Mouse (Mus musculus) midbrain, embryonic 16.5 days (tissue): ENCODE data around the gene Prr18. TPM values are rescaled to one million over a fixed set of nuclear protein-coding genes. Genes with fewer than 3 reads are reported as not detected.
"Not testable (repeated sequence)": the region's sequence is repeated elsewhere in the genome, so short reads cannot be mapped to it uniquely, and the experiment has no call there.

Experiments
- ATAC-seq: fragments of 200-750 bp; cut with Nextera tagmentation; 2 replicates; pipeline ENCODE4 v1.8.0; 2017; ENCODE audit warnings: moderate TSS enrichment
- H3K27ac ChIP-seq: fragments of 300-500 bp; sonication (generic); 2 replicates; pipeline ENCODE4 v1.5.1; 2014; ENCODE audit warnings: mild to moderate bottlenecking, low read length, mixed read lengths
- H3K27me3 ChIP-seq: fragments of 300-500 bp; sonication (generic); 2 replicates; pipeline ENCODE4 v1.6.1; 2014; ENCODE audit warnings: low read depth, low read length, mixed read lengths; ENCODE audit not compliant: control insufficient read depth, insufficient read depth
- H3K36me3 ChIP-seq: fragments of 300-500 bp; sonication (generic); 2 replicates; pipeline ENCODE4 v1.6.1; 2014; ENCODE audit warnings: mild to moderate bottlenecking, low read length, moderate library complexity, mixed read lengths; ENCODE audit not compliant: control insufficient read depth, insufficient read depth
- H3K4me1 ChIP-seq: fragments of 300-500 bp; sonication (generic); 2 replicates; pipeline ENCODE4 v1.6.1; 2014; ENCODE audit warnings: mild to moderate bottlenecking, low read length, mixed read lengths; ENCODE audit not compliant: control insufficient read depth, insufficient read depth
- H3K4me2 ChIP-seq: fragments of 300-500 bp; sonication (generic); 2 replicates; pipeline ENCODE4 v1.6.1; 2014; ENCODE audit warnings: mild to moderate bottlenecking, low read length, mixed read lengths
- H3K4me3 ChIP-seq: fragments of 300-500 bp; sonication (generic); 2 replicates; pipeline ENCODE4 v1.5.1; 2014; ENCODE audit warnings: low read depth, mild to moderate bottlenecking, low read length, moderate library complexity, mixed read lengths
- H3K9ac ChIP-seq: fragments of 300-500 bp; sonication (generic); 2 replicates; pipeline ENCODE4 v1.6.1; 2014; ENCODE audit warnings: low read depth, low read length, mixed read lengths
- H3K9me3 ChIP-seq: fragments of 300-500 bp; sonication (generic); replicated peaks from 2 replicates; pipeline ENCODE4 v1.6.1; 2014; ENCODE audit warnings: mild to moderate bottlenecking, low read length, mixed read lengths; ENCODE audit not compliant: control insufficient read depth, poor library complexity, severe bottlenecking
- WGBS: fragments of 180-500 bp; shearing (Covaris S2); extraction: QIAGEN DNeasy Blood & Tissue Kit; methylation state at CpG from one replicate; pipeline ENCODE4 v1.1.7; 2014; 5-methylcytosine and 5-hydroxymethylcytosine counted together
- polyA plus RNA-seq: library from polyadenylated mRNA; unstranded; fragments of >200 nt; fragmentation: Nextera tagmentation; extraction: Ambion mirVana; gene quantifications from 2 replicates; pipeline ENCODE4 v1.2.1, GENCODE M21; 2015

Gene Prr18
- 16.5 and 17.8 TPM in 2 replicates for polyA plus RNA-seq

GRCm38 (mm10) chr17:8337159-8337558 lies at the start of gene Prr18:
Gene Prr18 (plus strand): TSS chr17:8337459.
- not testable (repeated sequence) for H3K27ac ChIP-seq, H3K27me3 ChIP-seq, H3K9ac ChIP-seq, H3K4me2 ChIP-seq, H3K9me3 ChIP-seq, H3K4me3 ChIP-seq, H3K36me3 ChIP-seq, ATAC-seq
- WGBS, result no CpG with 5 or more reads among the region's 5 CpGs
- H3K4me1 ChIP-seq, result peaks cover 22% of the 10 kb centered on the region

- Histone ChIP-seq H3K4me3 (no peak overlapping the region), H3K4me2 (no peak overlapping the region), H3K4me1 (peaks cover 6% of the 10 kb centered on the region), H3K27ac (no peak overlapping the region), H3K9me3 (no peaks in the 10 kb centered on the region), H3K9ac (no peak overlapping the region), H3K36me3 (peaks cover 8% of the 10 kb centered on the region; the same call in 1 of the 2 replicates), H3K27me3 (no peaks in the 10 kb centered on the region)
- WGBS, result 88% methylated on average over 3 of the region's 3 CpGs
- ATAC-seq, result no peak
Observed at GRCm38 (mm10) chr17:8289993-8290679, 47.1 kb upstream of the Prr18 start.

GRCm38 (mm10) chr17:8290736-8291135 lies 46.5 kb upstream of the Prr18 start:
- Histone ChIP-seq H3K27me3 (no peaks in the 10 kb centered on the region), H3K4me3 (no peak overlapping the region), H3K9ac (no peak overlapping the region), H3K9me3 (no peaks in the 10 kb centered on the region), H3K4me1 (no peaks in the 10 kb centered on the region; the same call in 1 of the 2 replicates), H3K27ac (no peak overlapping the region), H3K4me2 (no peak overlapping the region), H3K36me3 (peaks cover 8% of the 10 kb centered on the region; the same call in 1 of the 2 replicates)
- ATAC-seq, result no peak

- Histone ChIP-seq H3K27ac (no peak overlapping the region), H3K36me3 (peaks cover 15% of the 10 kb centered on the region), H3K4me1 (no peaks in the 10 kb centered on the region), H3K9me3 (no peaks in the 10 kb centered on the region), H3K27me3 (no peaks in the 10 kb centered on the region), H3K4me2 (no peak overlapping the region), H3K4me3 (no peak overlapping the region), H3K9ac (no peak overlapping the region)
- no peak for ATAC-seq
Observed at GRCm38 (mm10) chr17:8295825-8296224, 41.4 kb upstream of the Prr18 start.

GRCm38 (mm10) chr17:8296313-8296844 lies 40.9 kb upstream of the Prr18 start:
- no peaks in the 10 kb centered on the region for H3K9me3 ChIP-seq
- H3K9ac ChIP-seq, result no peak overlapping the region
- no peak for ATAC-seq
- H3K4me3 ChIP-seq, result no peak overlapping the region
- 91% methylated on average over 9 of the region's 9 CpGs for WGBS
- H3K4me2 ChIP-seq, result no peak overlapping the region
- H3K27me3 ChIP-seq, result no peaks in the 10 kb centered on the region
- H3K4me1 ChIP-seq, result no peaks in the 10 kb centered on the region
- peaks cover 15% of the 10 kb centered on the region for H3K36me3 ChIP-seq
- H3K27ac ChIP-seq, result no peak overlapping the region

- no peak overlapping the region for H3K4me2 ChIP-seq
- no peaks in the 10 kb centered on the region for H3K27me3 ChIP-seq
- no peak overlapping the region for H3K9ac ChIP-seq
- WGBS, result 84% methylated on average over 5 of the region's 5 CpGs
- H3K36me3 ChIP-seq, result peaks cover 15% of the 10 kb centered on the region
- H3K27ac ChIP-seq, result no peak overlapping the region
- H3K4me3 ChIP-seq, result no peak overlapping the region
- no peak for ATAC-seq
- H3K9me3 ChIP-seq, result no peaks in the 10 kb centered on the region
- no peaks in the 10 kb centered on the region for H3K4me1 ChIP-seq
Observed at GRCm38 (mm10) chr17:8297746-8298145, 39.5 kb upstream of the Prr18 start.

GRCm38 (mm10) chr17:8298281-8298680 lies 39.0 kb upstream of the Prr18 start:
- Histone ChIP-seq H3K4me2 (no peak overlapping the region), H3K36me3 (peaks cover 15% of the 10 kb centered on the region), H3K9me3 (no peaks in the 10 kb centered on the region), H3K4me1 (no peaks in the 10 kb centered on the region), H3K9ac (no peak overlapping the region), H3K4me3 (no peak overlapping the region), H3K27ac (no peak overlapping the region), H3K27me3 (no peaks in the 10 kb centered on the region)
- ATAC-seq, result no peak
- 92% methylated on average over 2 of the region's 2 CpGs for WGBS

- Histone ChIP-seq H3K27me3 (no peaks in the 10 kb centered on the region; the same call in 1 of the 2 replicates), H3K4me3 (no peak overlapping the region), H3K36me3 (peaks cover 12% of the 10 kb centered on the region), H3K4me2 (no peak overlapping the region), H3K9ac (no peak overlapping the region), H3K27ac (no peak overlapping the region), H3K9me3 (no peaks in the 10 kb centered on the region), H3K4me1 (no peaks in the 10 kb centered on the region)
- no peak for ATAC-seq
Observed at GRCm38 (mm10) chr17:8299524-8299923, 37.7 kb upstream of the Prr18 start.

- ATAC-seq, result no peak
- no peak overlapping the region for H3K27ac ChIP-seq
- no peak overlapping the region for H3K4me2 ChIP-seq
- no peaks in the 10 kb centered on the region for H3K9me3 ChIP-seq
- H3K9ac ChIP-seq, result no peak overlapping the region
- WGBS, result 75% methylated on average over 4 of the region's 4 CpGs
- no peaks in the 10 kb centered on the region for H3K4me1 ChIP-seq
- no peak overlapping the region for H3K4me3 ChIP-seq
- H3K27me3 ChIP-seq, result no peaks in the 10 kb centered on the region; the same call in 1 of the 2 replicates
- peaks cover 7% of the 10 kb centered on the region for H3K36me3 ChIP-seq
Observed at GRCm38 (mm10) chr17:8301515-8301914, 35.7 kb upstream of the Prr18 start.
